Mouse (Mus musculus): ENCODE data around the gene Pcsk5. TPM values are rescaled to one million over a fixed set of nuclear protein-coding genes. Genes with fewer than 3 reads are reported as not detected.

Pcsk5 gene
- polyA plus RNA-seq, 1 experiment from 2014 or later, result 24.0 TPM

DNA sequence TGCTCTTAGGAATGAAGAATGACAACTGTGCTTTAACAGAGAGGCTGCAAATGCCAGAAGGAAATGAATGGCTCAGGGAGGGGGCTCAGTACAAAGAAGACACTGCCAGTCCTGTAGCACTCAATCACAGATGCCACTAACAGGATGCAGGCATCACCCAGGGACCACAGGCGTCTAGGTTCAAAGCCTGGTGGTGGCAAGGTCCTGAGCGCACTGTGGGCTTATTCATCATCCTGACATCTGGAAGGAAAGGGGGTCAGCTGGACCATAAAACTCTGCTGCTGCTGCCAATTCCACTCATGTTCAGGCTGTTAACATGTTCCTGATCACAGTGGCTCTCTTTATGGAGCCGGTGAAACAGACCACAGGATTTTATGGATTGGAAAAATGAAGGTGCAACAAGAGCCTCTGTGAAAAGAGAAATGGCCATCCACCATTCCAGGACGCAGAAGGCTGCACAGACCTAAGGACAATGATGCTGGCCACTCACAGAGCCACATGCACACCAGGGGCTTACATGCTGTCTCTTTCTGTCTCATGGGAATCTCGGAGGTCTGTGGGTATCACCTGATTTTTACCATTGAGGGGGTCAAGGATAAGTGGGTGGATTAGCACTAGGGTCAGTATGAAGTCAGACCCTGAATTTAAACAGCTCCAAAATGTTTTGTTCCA, 186.5 kb downstream of the Pcsk5 start:
- H3K4me3 ChIP-seq (ENCODE audit: low read depth, low read length), result no peak overlapping the region
- H3K27me3 ChIP-seq (replicated peaks; ENCODE audit: control insufficient read depth, insufficient read depth, low read length), result no peaks in the 10 kb centered on the region
- ATAC-seq (ENCODE audit: low read depth), result no peak; the same call in 1 of the 2 replicates
- H3K27ac ChIP-seq (replicated peaks; ENCODE audit: low read depth, low read length), result no peak overlapping the region
- H3K4me1 ChIP-seq (ENCODE audit: control insufficient read depth, insufficient read depth, low read length), result peaks cover 19% of the 10 kb centered on the region
- no peaks in the 10 kb centered on the region for H3K9me3 ChIP-seq (ENCODE audit: control insufficient read depth, low read length)
- no peak overlapping the region for H3K4me2 ChIP-seq (ENCODE audit: low read depth, low read length)
- DNase-seq (ENCODE audit: low spot score), result no peak
- H3K9ac ChIP-seq (ENCODE audit: low read depth, low read length), result no peak overlapping the region
- H3K36me3 ChIP-seq (ENCODE audit: control insufficient read depth, insufficient read depth, low read length), result no peaks in the 10 kb centered on the region
- 37% methylated on average over 5 of the region's 5 CpGs for WGBS

- no peak overlapping the region for H3K27ac ChIP-seq (replicated peaks; ENCODE audit: low read depth, low read length)
- 46% methylated on average over 3 of the region's 3 CpGs for WGBS
- DNase-seq (ENCODE audit: low spot score), result no peak
Measured at GRCm38 (mm10) chr19:17649967-17650366, 187.5 kb downstream of the Pcsk5 start.

GRCm38 (mm10) chr19:17643128-17643797, 194.2 kb downstream of the Pcsk5 start:
- DNase-seq (ENCODE audit: low spot score), result peak; percentile 26
- H3K27me3 ChIP-seq (replicated peaks; ENCODE audit: control insufficient read depth, insufficient read depth, low read length), result no peaks in the 10 kb centered on the region

More at GRCm38 (mm10) chr19:17649967-17650366, 187.5 kb downstream of the Pcsk5 start:
- Histone ChIP-seq H3K4me1 (ENCODE audit: control insufficient read depth, insufficient read depth, low read length) (peaks cover 19% of the 10 kb centered on the region), H3K4me3 (ENCODE audit: low read depth, low read length) (no peak overlapping the region), H3K9ac (ENCODE audit: low read depth, low read length) (no peak overlapping the region), H3K4me2 (ENCODE audit: low read depth, low read length) (no peak overlapping the region), H3K27me3 (replicated peaks; ENCODE audit: control insufficient read depth, insufficient read depth, low read length) (no peaks in the 10 kb centered on the region), H3K36me3 (ENCODE audit: control insufficient read depth, insufficient read depth, low read length) (no peaks in the 10 kb centered on the region), H3K9me3 (ENCODE audit: control insufficient read depth, low read length) (no peaks in the 10 kb centered on the region)
- 0 out of 2 replicates have a peak, but pooled peaks have one; percentile 26 for ATAC-seq (ENCODE audit: low read depth)

DNA sequence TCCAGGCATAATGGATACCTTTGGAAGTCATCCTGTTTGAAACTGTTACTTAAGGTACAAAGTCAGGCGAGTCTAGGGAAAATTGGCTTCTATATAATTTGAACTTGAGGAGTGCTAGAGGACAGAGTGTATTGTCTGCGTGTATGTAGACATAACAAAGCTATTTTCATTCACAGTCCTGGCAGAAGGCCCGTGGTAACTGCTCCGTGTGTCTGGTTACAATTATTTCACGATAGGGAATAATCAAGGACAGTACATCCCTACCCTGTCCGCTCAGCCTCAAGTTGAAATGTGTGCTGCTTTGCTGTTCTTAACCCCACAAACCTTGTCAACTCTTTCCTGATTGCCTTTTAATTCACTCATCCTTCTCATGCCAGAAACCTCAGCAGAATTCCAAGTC, 201.4 kb downstream of the Pcsk5 start:
- Histone ChIP-seq H3K4me3 (ENCODE audit: low read depth, low read length) (no peak overlapping the region), H3K4me1 (ENCODE audit: control insufficient read depth, insufficient read depth, low read length) (peaks cover 25% of the 10 kb centered on the region), H3K27ac (replicated peaks; ENCODE audit: low read depth, low read length) (peak overlapping the region; percentile 35; the same call in 1 of the 2 replicates), H3K36me3 (ENCODE audit: control insufficient read depth, insufficient read depth, low read length) (no peaks in the 10 kb centered on the region), H3K9me3 (ENCODE audit: control insufficient read depth, low read length) (no peaks in the 10 kb centered on the region), H3K27me3 (replicated peaks; ENCODE audit: control insufficient read depth, insufficient read depth, low read length) (no peaks in the 10 kb centered on the region), H3K4me2 (ENCODE audit: low read depth, low read length) (peak overlapping the region; percentile 25; the same call in 1 of the 2 replicates), H3K9ac (ENCODE audit: low read depth, low read length) (no peak overlapping the region)
- 28% methylated on average over 6 of the region's 6 CpGs for WGBS
- DNase-seq (ENCODE audit: low spot score) (peak; percentile 91), ATAC-seq (ENCODE audit: low read depth) (peak; percentile 87)

More at GRCm38 (mm10) chr19:17643128-17643797, 194.2 kb downstream of the Pcsk5 start:
- Histone ChIP-seq H3K4me2 (ENCODE audit: low read depth, low read length) (no peak overlapping the region), H3K36me3 (ENCODE audit: control insufficient read depth, insufficient read depth, low read length) (0 out of 2 replicates have a peak, but pooled peaks cover 8% of the 10 kb centered on the region), H3K9me3 (ENCODE audit: control insufficient read depth, low read length) (no peaks in the 10 kb centered on the region), H3K9ac (ENCODE audit: low read depth, low read length) (no peak overlapping the region), H3K27ac (replicated peaks; ENCODE audit: low read depth, low read length) (no peak overlapping the region), H3K4me1 (ENCODE audit: control insufficient read depth, insufficient read depth, low read length) (peaks cover 8% of the 10 kb centered on the region), H3K4me3 (ENCODE audit: low read depth, low read length) (no peak overlapping the region)
- 42% methylated on average over 3 of the region's 3 CpGs for WGBS
- no peak for ATAC-seq (ENCODE audit: low read depth)

DNA sequence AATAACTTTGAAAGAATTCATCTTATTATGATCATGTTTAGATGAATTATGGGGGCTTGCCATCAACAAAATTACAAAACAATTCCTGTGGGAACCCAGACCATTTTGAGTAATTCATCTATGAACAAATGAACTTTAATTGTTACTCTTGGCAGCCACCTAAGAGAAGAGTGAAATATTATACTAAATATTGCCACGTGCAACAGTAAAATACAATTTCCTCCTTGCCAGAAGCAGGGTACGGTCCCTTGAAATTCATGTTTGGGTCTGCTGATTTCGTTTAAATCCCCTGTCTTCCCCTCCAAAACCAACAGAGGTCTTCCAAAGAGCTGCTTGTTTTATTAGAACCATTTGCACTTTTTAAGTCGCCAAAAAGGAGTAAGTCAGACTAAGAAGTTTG, 221.8 kb downstream of the Pcsk5 start:
- ATAC-seq (ENCODE audit: low read depth) (no peak), DNase-seq (ENCODE audit: low spot score) (peak; percentile 76)
- H3K9ac ChIP-seq (ENCODE audit: low read depth, low read length), result no peak overlapping the region
- no peaks in the 10 kb centered on the region for H3K36me3 ChIP-seq (ENCODE audit: control insufficient read depth, insufficient read depth, low read length)
- no peaks in the 10 kb centered on the region for H3K9me3 ChIP-seq (ENCODE audit: control insufficient read depth, low read length)
- 0 out of 2 replicates have a peak, but pooled peaks cover 4% of the 10 kb centered on the region for H3K4me1 ChIP-seq (ENCODE audit: control insufficient read depth, insufficient read depth, low read length)
- 0 out of 2 replicates have a peak overlapping the region, but pooled peaks have one; percentile 15 for H3K27ac ChIP-seq (replicated peaks; ENCODE audit: low read depth, low read length)
- no peaks in the 10 kb centered on the region for H3K27me3 ChIP-seq (replicated peaks; ENCODE audit: control insufficient read depth, insufficient read depth, low read length)
- no peak overlapping the region for H3K4me2 ChIP-seq (ENCODE audit: low read depth, low read length)
- H3K4me3 ChIP-seq (ENCODE audit: low read depth, low read length), result no peak overlapping the region
- WGBS, result 45% methylated on average over 4 of the region's 4 CpGs

DNA sequence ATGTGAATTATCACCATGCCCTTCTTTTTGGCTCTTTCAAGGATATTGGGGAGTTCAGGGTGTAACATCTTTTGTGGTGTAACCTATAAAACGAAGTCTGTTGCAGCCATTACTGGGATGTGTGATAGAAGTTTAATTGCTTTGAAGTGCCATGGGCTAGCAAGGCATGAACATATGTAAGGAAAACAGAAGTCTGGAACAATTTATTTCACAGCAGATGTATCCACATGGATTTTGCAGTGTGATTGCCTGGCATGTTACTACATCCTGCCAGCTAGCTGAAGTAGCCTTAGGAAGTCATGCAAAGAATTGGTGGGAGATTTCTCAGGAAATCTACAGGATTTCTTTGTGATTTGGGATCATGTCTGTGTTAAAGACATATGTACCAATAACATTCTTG, 230.9 kb downstream of the Pcsk5 start:
- Histone ChIP-seq H3K9me3 (ENCODE audit: control insufficient read depth, low read length) (no peaks in the 10 kb centered on the region), H3K9ac (ENCODE audit: low read depth, low read length) (no peak overlapping the region), H3K27me3 (replicated peaks; ENCODE audit: control insufficient read depth, insufficient read depth, low read length) (no peaks in the 10 kb centered on the region), H3K36me3 (ENCODE audit: control insufficient read depth, insufficient read depth, low read length) (no peaks in the 10 kb centered on the region), H3K4me3 (ENCODE audit: low read depth, low read length) (no peak overlapping the region), H3K27ac (replicated peaks; ENCODE audit: low read depth, low read length) (no peak overlapping the region), H3K4me2 (ENCODE audit: low read depth, low read length) (no peak overlapping the region), H3K4me1 (ENCODE audit: control insufficient read depth, insufficient read depth, low read length) (no peaks in the 10 kb centered on the region)
- ATAC-seq (ENCODE audit: low read depth) (no peak), DNase-seq (ENCODE audit: low spot score) (no peak)
- WGBS, result 50% methylated on average over 1 of the region's 1 CpGs

DNA sequence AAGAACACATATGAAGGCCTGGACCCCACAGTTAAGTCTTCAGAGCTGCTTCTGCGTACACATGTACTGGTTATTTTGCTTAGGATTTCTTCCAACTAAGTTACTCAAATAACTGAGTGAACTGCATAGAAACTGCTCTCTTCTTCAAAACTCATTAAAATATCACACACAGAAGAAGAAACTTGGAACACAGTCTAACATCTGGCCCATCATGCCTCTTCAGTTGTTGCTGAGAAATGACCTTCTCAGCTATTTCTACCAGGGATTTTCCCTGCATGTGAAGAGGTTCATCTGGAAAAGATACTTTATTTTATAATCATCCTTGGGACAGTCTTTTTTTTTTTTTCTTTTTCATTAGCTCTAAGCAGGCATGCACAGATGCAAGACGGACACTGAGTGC, 231.3 kb downstream of the Pcsk5 start:
- Histone ChIP-seq H3K4me3 (ENCODE audit: low read depth, low read length) (no peak overlapping the region), H3K9ac (ENCODE audit: low read depth, low read length) (no peak overlapping the region), H3K4me1 (ENCODE audit: control insufficient read depth, insufficient read depth, low read length) (no peaks in the 10 kb centered on the region), H3K9me3 (ENCODE audit: control insufficient read depth, low read length) (no peaks in the 10 kb centered on the region), H3K36me3 (ENCODE audit: control insufficient read depth, insufficient read depth, low read length) (no peaks in the 10 kb centered on the region), H3K27ac (replicated peaks; ENCODE audit: low read depth, low read length) (no peak overlapping the region), H3K27me3 (replicated peaks; ENCODE audit: control insufficient read depth, insufficient read depth, low read length) (no peaks in the 10 kb centered on the region), H3K4me2 (ENCODE audit: low read depth, low read length) (no peak overlapping the region)
- DNase-seq (ENCODE audit: low spot score) (peak; percentile 23), ATAC-seq (ENCODE audit: low read depth) (no peak)
- WGBS, result 62% methylated on average over 2 of the region's 2 CpGs

GRCm38 (mm10) chr19:17603322-17603721, 234.1 kb downstream of the Pcsk5 start:
- no peaks in the 10 kb centered on the region for H3K9me3 ChIP-seq (ENCODE audit: control insufficient read depth, low read length)
- WGBS, result 43% methylated on average over 3 of the region's 3 CpGs
- H3K36me3 ChIP-seq (ENCODE audit: control insufficient read depth, insufficient read depth, low read length), result no peaks in the 10 kb centered on the region
- ATAC-seq (ENCODE audit: low read depth) (no peak), DNase-seq (ENCODE audit: low spot score) (peak; percentile 11)
- no peak overlapping the region for H3K9ac ChIP-seq (ENCODE audit: low read depth, low read length)
- no peaks in the 10 kb centered on the region for H3K4me1 ChIP-seq (ENCODE audit: control insufficient read depth, insufficient read depth, low read length)
- no peak overlapping the region for H3K27ac ChIP-seq (replicated peaks; ENCODE audit: low read depth, low read length)
- no peak overlapping the region for H3K4me3 ChIP-seq (ENCODE audit: low read depth, low read length)
- no peaks in the 10 kb centered on the region for H3K27me3 ChIP-seq (replicated peaks; ENCODE audit: control insufficient read depth, insufficient read depth, low read length)
- H3K4me2 ChIP-seq (ENCODE audit: low read depth, low read length), result no peak overlapping the region
